Mouse (Mus musculus): ENCODE measurements at regions not wholly inside any gene's neighbourhood (a gene's known extent, or its start where the extent isn't known, plus 50 kb on each side); places are given as distances from the start of the nearest gene placed in this dataset.

GRCm38 (mm10) chr5:95864252-95864651 is 88.5 kb downstream of the E330014E10Rik start:
- no peak for DNase-seq (ENCODE audit: low spot score in 2 of 2)

GRCm38 (mm10) chr5:95864725-95865492 is 89.1 kb downstream of the E330014E10Rik start:
- DNase-seq (ENCODE audit: low spot score in 2 of 2) = no peak

GRCm38 (mm10) chr5:95865516-95865915 is 89.7 kb downstream of the E330014E10Rik start:
- DNase-seq (ENCODE audit: low spot score in 2 of 2) = no peak

- DNase-seq (ENCODE audit: low spot score in 2 of 2) = no peak
Observed at GRCm38 (mm10) chr5:95866848-95867495, 89.8 kb upstream of the Cxcl13 start.

- DNase-seq (ENCODE audit: low spot score in 2 of 2) = no peak
Observed at GRCm38 (mm10) chr5:95870336-95870845, 86.4 kb upstream of the Cxcl13 start.

DNA sequence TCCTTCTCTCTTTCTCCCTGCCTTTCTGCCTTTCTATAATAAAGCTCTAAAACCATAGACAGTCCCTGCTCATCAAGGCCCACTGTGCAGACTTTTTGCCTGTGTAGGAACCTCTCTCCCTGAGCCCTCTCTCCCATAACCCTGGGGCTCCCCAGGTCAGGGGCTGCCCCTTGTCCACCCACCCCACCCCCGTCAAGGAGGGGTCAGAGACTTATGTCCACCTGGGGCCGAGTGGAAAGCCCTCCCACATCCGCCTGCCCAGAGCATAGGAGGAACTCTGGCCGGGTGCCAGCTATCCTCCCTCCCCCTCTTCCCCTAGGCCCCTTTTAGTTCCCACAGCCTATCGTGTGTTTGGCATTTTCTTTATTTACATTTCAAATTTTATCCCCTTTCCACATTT is 81.8 kb upstream of the Cxcl13 start:
- DNase-seq (ENCODE audit: low spot score in 2 of 2) = no peak

DNA sequence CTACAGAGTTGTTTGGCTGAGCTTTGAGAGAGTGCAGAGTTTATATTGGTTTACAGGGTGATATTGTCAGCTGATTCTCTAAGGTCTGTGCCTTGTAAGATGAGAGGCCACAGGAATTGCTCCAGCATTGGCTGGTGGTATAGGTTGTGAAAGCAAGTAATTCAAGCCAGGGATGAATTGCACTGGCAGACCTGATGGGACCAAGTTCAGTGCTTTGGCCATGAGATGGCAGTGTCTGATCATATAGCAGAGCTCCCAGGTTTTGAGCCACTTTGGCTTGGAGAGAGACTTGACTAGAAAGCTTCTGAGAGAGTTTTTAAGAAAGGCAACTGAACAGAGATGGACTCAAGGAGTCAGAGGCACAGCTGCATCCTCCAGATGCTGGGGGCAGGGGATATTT is 75.8 kb upstream of the Cxcl13 start:
- peak; percentile 23 to 52 for DNase-seq (ENCODE audit: low spot score in 2 of 2)

Measured in frontal cortex, postnatal 10 days (tissue).